Mouse (Mus musculus) embryonic fibroblast, embryonic 13.5 days (primary cell): ENCODE data around the gene Lrrc55. TPM values are rescaled to one million over a fixed set of nuclear protein-coding genes. Genes with fewer than 3 reads are reported as not detected.

Source experiments
- H3K27ac ChIP-seq: 2 replicates; pipeline ENCODE4 v1.5.1; 2012; ENCODE audit warnings: low read length, control low read depth, inconsistent platforms; ENCODE audit not compliant: insufficient read depth
- H3K4me1 ChIP-seq: 2 replicates; pipeline ENCODE4 v1.6.1; 2011; ENCODE audit warnings: low read length; ENCODE audit not compliant: control insufficient read depth, insufficient read depth
- H3K4me3 ChIP-seq: 2 replicates; pipeline ENCODE4 v1.5.1; 2011; ENCODE audit warnings: mild to moderate bottlenecking, control low read depth, low read length; ENCODE audit not compliant: insufficient read depth
- CTCF ChIP-seq: IDR thresholded peaks from 2 replicates; pipeline ENCODE4 v1.5.1; 2011; ENCODE audit warnings: mild to moderate bottlenecking, control low read depth, low read length, moderate library complexity, borderline replicate concordance; ENCODE audit not compliant: insufficient read depth
- POLR2A ChIP-seq: IDR thresholded peaks from 2 replicates; pipeline ENCODE4 v1.6.1; 2011; ENCODE audit warnings: low read depth, mild to moderate bottlenecking, control low read depth, low read length, moderate library complexity
- polyA plus RNA-seq: library from polyadenylated mRNA; stranded (reverse); fragments of >200 nt; gene quantifications from 2 replicates; pipeline ENCODE4 v1.2.4, GENCODE M21; 2011; ENCODE audit warnings: low read depth; ENCODE audit not compliant: missing spikeins, insufficient read length

The Lrrc55 gene
- polyA plus RNA-seq, 1 experiment, result not detected

- TF ChIP-seq CTCF, result no peak
- no peak for TF ChIP-seq POLR2A
- no peaks in the 10 kb centered on the region for H3K4me1 ChIP-seq
- H3K4me3 ChIP-seq, result no peak overlapping the region
- no peak overlapping the region for H3K27ac ChIP-seq
These were observed 24.8 kb downstream of the Lrrc55 start for GRCm38 (mm10) chr2:85172071-85172762.

- Histone ChIP-seq H3K4me1 (no peaks in the 10 kb centered on the region), H3K4me3 (no peak overlapping the region), H3K27ac (no peak overlapping the region)
- TF ChIP-seq CTCF, result no peak
- TF ChIP-seq POLR2A, result no peak
These were observed 28.7 kb downstream of the Lrrc55 start for GRCm38 (mm10) chr2:85168327-85168726.

- Histone ChIP-seq H3K27ac (no peak overlapping the region), H3K4me3 (no peak overlapping the region), H3K4me1 (no peaks in the 10 kb centered on the region)
- TF ChIP-seq CTCF (no peak), POLR2A (no peak)
These were observed 29.4 kb downstream of the Lrrc55 start for GRCm38 (mm10) chr2:85167624-85168023.

- no peak for TF ChIP-seq CTCF
- no peak for TF ChIP-seq POLR2A
- no peak overlapping the region for H3K27ac ChIP-seq
- no peaks in the 10 kb centered on the region for H3K4me1 ChIP-seq
- H3K4me3 ChIP-seq, result no peak overlapping the region
These were observed 33.5 kb downstream of the Lrrc55 start for GRCm38 (mm10) chr2:85163311-85164047.

GRCm38 (mm10) chr2:85161638-85162093 is 35.3 kb downstream of the Lrrc55 start:
- Histone ChIP-seq H3K4me1 (no peaks in the 10 kb centered on the region), H3K27ac (no peak overlapping the region), H3K4me3 (no peak overlapping the region)
- no peak for TF ChIP-seq POLR2A
- no peak for TF ChIP-seq CTCF

GRCm38 (mm10) chr2:85160901-85161637 is 35.9 kb downstream of the Lrrc55 start:
- no peak overlapping the region for H3K27ac ChIP-seq
- no peak for TF ChIP-seq POLR2A
- H3K4me1 ChIP-seq, result no peaks in the 10 kb centered on the region
- H3K4me3 ChIP-seq, result no peak overlapping the region

- no peak for TF ChIP-seq CTCF
- no peak for TF ChIP-seq POLR2A
- Histone ChIP-seq H3K27ac (no peak overlapping the region), H3K4me3 (no peak overlapping the region), H3K4me1 (no peaks in the 10 kb centered on the region)
These were observed 39.6 kb downstream of the Lrrc55 start for GRCm38 (mm10) chr2:85157382-85157781.

- no peak overlapping the region for H3K27ac ChIP-seq
- H3K4me1 ChIP-seq, result no peaks in the 10 kb centered on the region
- TF ChIP-seq CTCF (no peak), POLR2A (no peak)
- H3K4me3 ChIP-seq, result no peak overlapping the region
These were observed 40.9 kb downstream of the Lrrc55 start for GRCm38 (mm10) chr2:85156136-85156535.

- no peak for TF ChIP-seq CTCF
- no peak for TF ChIP-seq POLR2A
- no peak overlapping the region for H3K27ac ChIP-seq
- no peaks in the 10 kb centered on the region for H3K4me1 ChIP-seq
- no peak overlapping the region for H3K4me3 ChIP-seq
These were observed 41.7 kb downstream of the Lrrc55 start for GRCm38 (mm10) chr2:85155334-85155733.
